Mouse (Mus musculus) bone marrow, adult 2 months (tissue): Measurements from ENCODE around the gene Cdk15.

ENCODE experiments used
- CTCF ChIP-seq: fragments of 200-500 bp; IDR thresholded peaks from 2 replicates; pipeline ENCODE4 v1.5.1; 2011; ENCODE audit warnings: low read length, control low read depth; ENCODE audit not compliant: control insufficient read depth, insufficient read depth
- POLR2A ChIP-seq: fragments of 200-500 bp; IDR thresholded peaks from 2 replicates; pipeline ENCODE4 v1.6.1; 2011; ENCODE audit warnings: low read depth, mild to moderate bottlenecking, control low read depth, low read length, borderline replicate concordance; ENCODE audit not compliant: control insufficient read depth

DNA sequence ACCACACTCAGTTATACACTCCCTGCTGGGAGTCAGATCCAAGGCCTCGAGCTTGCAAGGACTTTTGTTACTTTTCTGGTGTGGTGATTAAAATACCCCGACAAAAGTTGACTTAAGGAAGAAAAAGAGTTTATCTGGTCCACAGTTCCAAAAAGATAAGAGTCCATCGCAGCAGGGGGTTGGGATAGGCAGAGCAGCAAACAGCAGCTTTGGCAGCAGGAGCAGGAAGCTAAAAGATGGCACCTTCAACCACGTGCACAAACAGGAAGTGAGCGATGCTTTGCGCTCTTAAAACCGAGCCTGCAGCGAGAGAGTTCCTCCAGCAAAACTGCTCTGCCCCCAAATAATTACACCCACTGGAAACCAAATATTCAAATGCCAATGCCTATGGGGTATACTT, 12.2 kb downstream of the Cdk15 start:
- TF ChIP-seq POLR2A (no peak), CTCF (no peak)
